Mouse (Mus musculus): ENCODE measurements around the gene Bst1. TPM values are rescaled to one million over a fixed set of nuclear protein-coding genes. Genes with fewer than 3 reads are reported as not detected.

Gene Bst1
- polyA plus RNA-seq, 1 experiment from 2014 or later = 3.1 TPM

DNA sequence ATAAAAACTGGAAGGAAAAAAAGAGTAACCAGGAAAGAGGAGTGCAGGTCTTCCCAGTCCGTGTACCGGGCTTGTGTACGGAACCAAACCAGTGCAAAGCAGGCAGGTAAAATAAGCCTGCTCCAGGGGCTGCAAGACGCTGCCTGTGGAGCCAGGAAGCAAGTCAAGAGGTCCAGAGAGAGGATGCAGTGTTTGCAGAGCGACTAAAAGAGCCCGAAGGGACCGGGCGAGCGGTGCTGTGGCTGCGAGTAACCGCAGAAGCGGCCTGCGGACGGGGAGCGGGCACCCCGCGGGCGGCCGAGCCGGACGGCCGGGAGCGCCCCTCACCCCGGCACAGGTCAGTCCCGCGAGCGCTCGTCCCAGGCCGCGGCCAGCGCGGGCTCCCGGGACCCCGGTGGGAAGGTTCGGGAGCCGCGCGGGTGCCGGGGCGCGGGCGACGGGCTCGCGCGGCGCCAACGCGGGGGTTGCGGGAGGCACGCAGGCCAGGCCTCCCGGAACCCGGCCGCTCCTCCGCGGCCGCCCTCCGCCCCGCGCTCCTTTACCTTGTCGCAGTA, 37.2 kb upstream of the Bst1 start:
- TF ChIP-seq EP300 (IDR thresholded peaks at IDR 0.05; ENCODE audit: low read depth) = no peak
- no peak for TF ChIP-seq CTCF (IDR thresholded peaks at IDR 0.05; ENCODE audit: low read depth)
- Histone ChIP-seq H3K4me2 (ENCODE audit: low read depth, low read length) (peak overlapping the region; percentile 90), H3K36me3 (replicated peaks; ENCODE audit: insufficient read depth, low read length) (no peaks in the 10 kb centered on the region), H3K27me3 (ENCODE audit: insufficient read depth, low read length) (no peaks in the 10 kb centered on the region), H3K4me3 (ENCODE audit: low read depth, low read length) (peak overlapping the region; percentile 90), H3K4me1 (ENCODE audit: insufficient read depth) (peaks cover 23% of the 10 kb centered on the region), H3K9ac (replicated peaks) (peak overlapping the region; percentile 94), H3K9me3 (ENCODE audit: low read length) (no peaks in the 10 kb centered on the region), H3K27ac (ENCODE audit: low read depth) (peak overlapping the region; percentile 96)
- DNase-seq (peak; percentile 56), ATAC-seq (peak; percentile 63)
- WGBS (ENCODE audit: insufficient replicate concordance) = under 1% methylated on average over 47 of the region's 61 CpGs

DNA sequence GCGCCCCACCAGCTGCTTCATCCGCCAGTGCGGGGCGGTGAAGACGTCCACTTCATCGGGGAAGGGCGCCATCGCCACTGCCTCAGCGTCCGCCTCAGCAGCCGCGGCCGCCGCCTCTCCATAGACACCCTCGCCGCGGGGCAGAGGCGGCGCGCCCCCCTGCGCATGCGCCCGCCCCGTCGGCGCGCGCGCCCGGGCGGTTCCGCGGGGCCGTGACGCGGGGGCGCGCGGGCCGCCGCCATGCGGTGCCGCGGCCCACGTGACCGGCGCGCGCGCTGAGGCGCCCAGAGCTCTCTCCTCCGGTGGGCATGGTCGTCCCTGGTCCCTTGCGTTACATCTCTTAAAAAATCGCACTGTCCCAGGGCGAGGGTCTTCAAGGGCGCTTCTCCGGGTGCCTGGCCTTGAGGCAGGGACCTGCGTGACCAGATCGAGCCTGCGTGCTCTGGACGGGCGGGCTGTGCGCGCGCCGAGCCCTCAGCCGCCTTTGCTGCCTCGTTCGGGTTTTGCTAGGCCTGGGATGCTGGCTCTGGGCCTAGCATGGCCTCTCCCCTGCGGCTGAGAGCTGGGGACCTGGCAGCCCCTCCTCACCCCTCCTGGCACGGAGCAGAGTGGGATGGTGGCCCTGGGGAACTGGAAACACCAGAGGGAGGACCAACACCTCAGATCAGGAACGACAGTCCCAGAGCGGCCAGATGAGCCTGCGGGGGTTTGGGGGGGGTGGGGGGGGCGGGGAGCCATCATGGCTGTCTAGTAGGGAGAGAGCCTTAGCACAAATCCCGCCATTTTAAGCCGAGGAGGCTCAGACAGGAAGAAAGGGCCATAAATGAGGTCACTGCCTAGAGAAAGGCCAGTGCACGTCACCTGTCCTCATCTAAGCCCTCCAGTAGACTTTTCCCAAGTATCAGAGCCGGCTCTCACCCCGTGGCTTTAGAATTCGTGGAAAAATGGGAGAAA, 36.4 kb upstream of the Bst1 start:
- WGBS (ENCODE audit: insufficient replicate concordance) = 5% methylated on average over 78 of the region's 82 CpGs
- Histone ChIP-seq H3K4me1 (ENCODE audit: insufficient read depth) (peaks cover 20% of the 10 kb centered on the region), H3K9ac (replicated peaks) (peak overlapping the region; percentile 94), H3K27ac (ENCODE audit: low read depth) (peak overlapping the region; percentile 96), H3K36me3 (replicated peaks; ENCODE audit: insufficient read depth, low read length) (no peaks in the 10 kb centered on the region), H3K27me3 (ENCODE audit: insufficient read depth, low read length) (no peaks in the 10 kb centered on the region), H3K4me2 (ENCODE audit: low read depth, low read length) (peak overlapping the region; percentile 90), H3K9me3 (ENCODE audit: low read length) (no peaks in the 10 kb centered on the region), H3K4me3 (ENCODE audit: low read depth, low read length) (peak overlapping the region; percentile 90)
- TF ChIP-seq CTCF (IDR thresholded peaks at IDR 0.05; ENCODE audit: low read depth) = no peak
- no peak for TF ChIP-seq EP300 (IDR thresholded peaks at IDR 0.05; ENCODE audit: low read depth)
- peak; percentile 84 for DNase-seq
- peak; percentile 92 for ATAC-seq

DNA sequence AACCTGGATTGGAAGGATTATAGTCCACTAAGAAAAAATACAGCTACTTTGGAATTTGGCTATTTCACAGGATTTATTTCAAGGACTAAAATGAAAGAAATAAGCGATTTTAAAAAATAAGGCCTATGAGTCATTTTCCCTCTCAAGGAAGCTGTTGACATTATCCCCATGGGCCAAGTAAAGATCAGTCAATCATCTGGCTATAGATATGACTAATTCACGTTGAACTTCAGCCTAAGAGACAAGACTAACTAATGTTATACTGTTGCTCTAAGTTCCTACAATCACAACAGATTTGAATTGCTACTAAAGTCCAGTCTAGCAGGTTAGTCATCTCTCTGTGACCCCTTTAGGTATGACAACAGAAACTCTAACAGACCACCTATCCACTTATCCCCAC, 34.7 kb upstream of the Bst1 start:
- ATAC-seq (no peak), DNase-seq (no peak)
- H3K4me1 ChIP-seq (ENCODE audit: insufficient read depth) = peaks cover 24% of the 10 kb centered on the region
- no peak overlapping the region for H3K27ac ChIP-seq (ENCODE audit: low read depth)
- H3K4me2 ChIP-seq (ENCODE audit: low read depth, low read length) = no peak overlapping the region
- TF ChIP-seq CTCF (IDR thresholded peaks at IDR 0.05; ENCODE audit: low read depth) = no peak
- no peak for TF ChIP-seq EP300 (IDR thresholded peaks at IDR 0.05; ENCODE audit: low read depth)
- no peaks in the 10 kb centered on the region for H3K9me3 ChIP-seq (ENCODE audit: low read length)
- WGBS (ENCODE audit: insufficient replicate concordance) = 71% methylated on average over 2 of the region's 2 CpGs
- H3K27me3 ChIP-seq (ENCODE audit: insufficient read depth, low read length) = no peaks in the 10 kb centered on the region
- no peak overlapping the region for H3K9ac ChIP-seq (replicated peaks)
- no peak overlapping the region for H3K4me3 ChIP-seq (ENCODE audit: low read depth, low read length)
- no peaks in the 10 kb centered on the region for H3K36me3 ChIP-seq (replicated peaks; ENCODE audit: insufficient read depth, low read length)

DNA sequence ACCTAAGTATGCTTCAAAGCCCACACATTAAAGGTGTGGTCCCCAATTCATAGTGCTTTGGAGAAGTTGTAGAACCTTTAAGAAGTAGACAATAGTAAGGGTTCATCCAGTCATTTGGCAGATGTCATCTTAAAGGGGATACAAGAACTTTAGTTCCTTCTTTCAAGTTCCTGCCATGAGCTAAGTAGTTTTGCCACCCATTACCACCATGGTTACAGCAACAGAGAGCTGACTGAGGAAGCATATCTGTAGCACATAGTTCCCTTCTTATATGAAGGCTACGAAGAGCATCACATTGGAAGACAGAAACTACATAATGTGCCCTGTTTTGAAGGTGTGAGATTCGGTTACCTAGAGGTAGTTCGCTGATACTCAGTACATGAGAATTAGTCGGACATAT, 32.1 kb upstream of the Bst1 start:
- Histone ChIP-seq H3K36me3 (replicated peaks; ENCODE audit: insufficient read depth, low read length) (no peaks in the 10 kb centered on the region), H3K4me2 (ENCODE audit: low read depth, low read length) (no peak overlapping the region), H3K27ac (ENCODE audit: low read depth) (peak overlapping the region; percentile 62), H3K9me3 (ENCODE audit: low read length) (no peaks in the 10 kb centered on the region), H3K27me3 (ENCODE audit: insufficient read depth, low read length) (no peaks in the 10 kb centered on the region), H3K4me1 (ENCODE audit: insufficient read depth) (peaks cover 17% of the 10 kb centered on the region; the same call in 1 of the 2 replicates), H3K9ac (replicated peaks) (no peak overlapping the region), H3K4me3 (ENCODE audit: low read depth, low read length) (no peak overlapping the region)
- DNase-seq = no peak
- ATAC-seq = no peak
- 80% methylated on average over 4 of the region's 4 CpGs for WGBS (ENCODE audit: insufficient replicate concordance)
- TF ChIP-seq CTCF (IDR thresholded peaks at IDR 0.05; ENCODE audit: low read depth) = no peak
- no peak for TF ChIP-seq EP300 (IDR thresholded peaks at IDR 0.05; ENCODE audit: low read depth)

DNA sequence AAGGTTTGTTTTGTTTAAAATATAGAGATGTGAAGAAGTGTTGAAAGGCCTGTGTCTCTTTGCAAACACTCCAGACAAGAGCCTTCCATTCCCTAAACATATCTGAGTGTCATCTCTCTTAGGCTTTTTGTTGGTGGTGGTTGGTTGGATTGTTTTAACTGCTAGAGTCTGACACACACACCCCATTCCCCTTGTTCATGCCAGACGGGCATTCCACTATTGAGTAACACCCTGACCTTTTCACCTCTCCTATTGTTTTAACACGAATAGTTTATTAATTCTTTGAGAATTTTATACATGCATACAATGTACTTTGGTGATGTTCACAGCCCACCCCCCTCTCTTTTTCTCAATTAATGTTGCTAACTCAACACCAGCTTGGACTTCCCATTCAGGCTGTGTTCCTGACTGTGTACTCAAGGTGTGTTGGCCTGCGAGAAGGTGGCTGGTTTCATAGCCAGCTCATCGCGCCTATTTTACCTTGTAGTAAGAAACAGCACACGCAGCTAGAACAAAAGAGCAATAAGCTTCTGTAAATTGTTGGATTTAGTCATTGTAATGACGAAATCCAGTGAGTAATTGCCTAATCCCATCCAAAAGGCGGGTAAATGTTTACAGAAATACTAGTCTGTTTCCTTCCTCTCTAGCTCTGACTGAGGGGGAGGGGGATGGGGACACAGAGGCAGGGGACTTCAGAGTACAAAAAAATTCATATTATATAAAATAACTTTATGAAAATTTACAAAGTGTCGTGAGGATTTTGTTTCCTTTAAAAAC, 30.5 kb upstream of the Bst1 start:
- TF ChIP-seq CTCF (IDR thresholded peaks at IDR 0.05; ENCODE audit: low read depth) (no peak), EP300 (IDR thresholded peaks at IDR 0.05; ENCODE audit: low read depth) (peak; percentile 29; the same call in 1 of the 2 replicates)
- peak overlapping the region; percentile 48; the same call in 1 of the 2 replicates for H3K27ac ChIP-seq (ENCODE audit: low read depth)
- peaks cover 7% of the 10 kb centered on the region; the same call in 1 of the 2 replicates for H3K4me1 ChIP-seq (ENCODE audit: insufficient read depth)
- WGBS (ENCODE audit: insufficient replicate concordance) = 49% methylated on average over 9 of the region's 9 CpGs
- H3K36me3 ChIP-seq (replicated peaks; ENCODE audit: insufficient read depth, low read length) = no peaks in the 10 kb centered on the region
- H3K4me2 ChIP-seq (ENCODE audit: low read depth, low read length) = no peak overlapping the region
- no peak for DNase-seq
- H3K9ac ChIP-seq (replicated peaks) = no peak overlapping the region
- no peaks in the 10 kb centered on the region for H3K9me3 ChIP-seq (ENCODE audit: low read length)
- H3K27me3 ChIP-seq (ENCODE audit: insufficient read depth, low read length) = no peaks in the 10 kb centered on the region
- peak; percentile 79 for ATAC-seq
- no peak overlapping the region for H3K4me3 ChIP-seq (ENCODE audit: low read depth, low read length)

DNA sequence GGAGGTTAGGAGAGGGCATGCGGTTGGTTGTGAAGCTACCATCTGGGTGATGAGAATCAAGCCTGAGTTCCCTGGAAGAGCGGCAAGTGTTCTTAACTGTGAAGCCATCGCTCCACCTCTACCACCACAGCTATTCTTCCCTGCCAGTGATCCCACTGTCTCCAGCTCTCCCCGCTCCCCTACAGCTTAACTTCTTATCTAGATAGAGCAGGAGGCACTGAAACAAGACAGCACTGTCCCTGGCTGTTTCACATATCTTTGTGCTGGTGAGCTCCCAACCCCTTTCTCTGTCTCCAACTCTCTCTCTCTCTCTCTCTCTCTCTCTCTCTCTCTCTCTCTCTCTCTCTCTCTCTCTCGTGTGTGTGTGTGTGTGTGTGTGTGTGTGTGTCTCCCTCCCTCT, 26.3 kb upstream of the Bst1 start:
- no peaks in the 10 kb centered on the region for H3K36me3 ChIP-seq (replicated peaks; ENCODE audit: insufficient read depth, low read length)
- no peak for TF ChIP-seq CTCF (IDR thresholded peaks at IDR 0.05; ENCODE audit: low read depth)
- TF ChIP-seq EP300 (IDR thresholded peaks at IDR 0.05; ENCODE audit: low read depth) = no peak
- H3K9me3 ChIP-seq (ENCODE audit: low read length) = no peaks in the 10 kb centered on the region
- no peak overlapping the region for H3K9ac ChIP-seq (replicated peaks)
- WGBS (ENCODE audit: insufficient replicate concordance) = 71% methylated on average over 5 of the region's 5 CpGs
- no peak overlapping the region for H3K4me2 ChIP-seq (ENCODE audit: low read depth, low read length)
- H3K4me1 ChIP-seq (ENCODE audit: insufficient read depth) = peaks cover 7% of the 10 kb centered on the region
- H3K27ac ChIP-seq (ENCODE audit: low read depth) = no peak overlapping the region
- no peaks in the 10 kb centered on the region for H3K27me3 ChIP-seq (ENCODE audit: insufficient read depth, low read length)
- no peak for ATAC-seq
- DNase-seq = no peak
- no peak overlapping the region for H3K4me3 ChIP-seq (ENCODE audit: low read depth, low read length)

Data from liver, postnatal 0 days (tissue).